Mouse (Mus musculus): ENCODE measurements around the gene Traf7. TPM values are rescaled to one million over a fixed set of nuclear protein-coding genes. Genes with fewer than 3 reads are reported as not detected.

The Traf7 gene
- total and polyA plus RNA-seq, 3 experiments = 109 to 176 (median 122) TPM

- H3K27ac ChIP-seq (ENCODE audit: insufficient read depth, low read depth) = no peak overlapping the region
- H3K4me3 ChIP-seq (replicated peaks in 1 of 3; ENCODE audit: low read depth in 2 of 3, low read length in 2 of 3, poor library complexity in 1 of 3) = no peak overlapping the region
- H3K4me2 ChIP-seq (ENCODE audit: insufficient read depth, low read depth, poor library complexity, severe bottlenecking) = no peak overlapping the region
These were observed 50.4 kb downstream of the Traf7 start for GRCm38 (mm10) chr17:24477053-24477984.

DNA sequence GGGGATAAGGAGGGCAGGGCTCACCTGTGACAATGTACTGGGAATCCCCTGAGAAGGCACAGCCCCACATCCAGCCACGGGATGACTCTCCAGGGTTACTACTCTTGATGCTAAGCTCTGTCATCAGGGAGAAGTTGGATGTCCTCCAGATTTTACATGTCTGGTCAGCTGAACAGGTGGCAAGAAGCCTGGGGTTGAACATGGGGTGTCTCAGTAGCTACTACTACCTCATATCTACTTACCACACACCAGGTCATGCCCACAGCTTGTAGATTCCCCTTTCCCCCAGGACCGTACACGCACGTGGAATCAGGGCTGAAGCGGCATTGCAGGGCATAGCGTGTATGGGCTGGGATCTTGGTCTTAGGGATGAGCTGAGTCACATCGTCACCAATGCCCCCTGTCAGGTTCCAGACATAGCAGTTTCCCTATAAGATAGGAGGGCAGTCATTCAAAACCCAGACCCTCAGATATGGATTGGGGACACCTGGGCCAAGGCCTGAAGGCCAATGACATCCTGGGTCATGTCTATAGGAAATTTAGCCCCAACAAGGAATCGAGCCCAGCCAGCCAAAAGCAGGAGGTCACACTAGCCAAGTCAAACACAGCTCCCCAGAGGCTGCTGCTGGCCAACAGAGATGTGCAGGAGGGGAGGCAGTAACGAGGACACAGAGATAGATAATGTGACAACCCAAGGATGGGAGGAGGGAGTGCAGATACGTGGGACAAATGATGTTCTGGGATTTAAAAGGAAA, 51.5 kb downstream of the Traf7 start:
- TF ChIP-seq SMC3 (IDR thresholded peaks at IDR 0.05; ENCODE audit: low read depth, low read length) (no peak), CHD2 (IDR thresholded peaks at IDR 0.05; ENCODE audit: low read length) (no peak), HCFC1 (IDR thresholded peaks at IDR 0.05; ENCODE audit: low read depth, low read length) (no peak), PAX5 (IDR thresholded peaks at IDR 0.05; ENCODE audit: low read length) (no peak), ZMIZ1 (IDR thresholded peaks at IDR 0.05; ENCODE audit: low read depth, low read length) (no peak), POLR2AphosphoS2 (IDR thresholded peaks at IDR 0.05; ENCODE audit: low read depth, low read length) (no peak)
- Histone ChIP-seq H3K27me3 (replicated peaks) (no peaks in the 10 kb centered on the region), H3K4me1 (ENCODE audit: control insufficient read depth in 1 of 2, insufficient read depth in 2 of 2) (peaks cover 12 to 38% of the 10 kb centered on the region in 2 experiments; a peak in 3 of 4 replicates), H3K4me3 (replicated peaks in 1 of 3; ENCODE audit: low read depth in 2 of 3, low read length in 2 of 3, poor library complexity in 1 of 3) (no peak overlapping the region), H3K27ac (ENCODE audit: insufficient read depth, low read depth) (no peak overlapping the region), H3K9me3 (replicated peaks; ENCODE audit: low read length) (no peaks in the 10 kb centered on the region), H3K4me2 (ENCODE audit: insufficient read depth, low read depth, poor library complexity, severe bottlenecking) (no peak overlapping the region), H3K36me3 (replicated peaks in 1 of 2; ENCODE audit: control insufficient read depth in 1 of 2, insufficient read depth in 1 of 2, low read length in 1 of 2) (peaks cover 39 to 62% of the 10 kb centered on the region in 2 experiments), H3K79me2 (replicated peaks; ENCODE audit: control insufficient read depth, extremely low read depth, insufficient read depth, poor library complexity, severe bottlenecking) (peaks cover 2% of the 10 kb centered on the region; the same call in 1 of the 2 replicates), H3K9ac (ENCODE audit: insufficient read depth, low read depth) (no peak overlapping the region)
- dilution Hi-C loops (cut with MboI; ENCODE audit: extremely low pct_ligation_motif_present, extremely low pct_unique_long_range_greater_than_20kb, low sequenced_read_pairs) (no loop called here), in situ Hi-C loops (cut with MboI; ENCODE audit: low pct_ligation_motif_present, low pct_unique_long_range_greater_than_20kb, low sequenced_read_pairs) (loop anchor here (5.0 kb wide), 1 partner anchor 56 kb away; the partner anchor contains the start of gene Rab26)
- DNase-seq (ENCODE audit: extremely low read depth) = no peak

More at GRCm38 (mm10) chr17:24477053-24477984, 50.4 kb downstream of the Traf7 start:
- no peaks in the 10 kb centered on the region for H3K27me3 ChIP-seq (replicated peaks)
- no peaks in the 10 kb centered on the region for H3K79me2 ChIP-seq (replicated peaks; ENCODE audit: control insufficient read depth, extremely low read depth, insufficient read depth, poor library complexity, severe bottlenecking)
- H3K9me3 ChIP-seq (replicated peaks; ENCODE audit: low read length) = no peaks in the 10 kb centered on the region
- H3K9ac ChIP-seq (ENCODE audit: insufficient read depth, low read depth) = peak overlapping the region; percentile 61; the same call in 1 of the 2 replicates
- in situ Hi-C loops (cut with MboI; ENCODE audit: low pct_ligation_motif_present, low pct_unique_long_range_greater_than_20kb, low sequenced_read_pairs) = loop anchor here (5.0 kb wide), 1 partner anchor 55 kb away; the partner anchor contains the start of gene Rab26
- DNase-seq (ENCODE audit: extremely low read depth) = no peak
- dilution Hi-C loops (cut with MboI; ENCODE audit: extremely low pct_ligation_motif_present, extremely low pct_unique_long_range_greater_than_20kb, low sequenced_read_pairs) = no loop called here
- TF ChIP-seq RAD21 (IDR thresholded peaks at IDR 0.05; ENCODE audit: low read depth, low read length) (no peak), JUN (IDR thresholded peaks at IDR 0.05; ENCODE audit: insufficient read depth, low read depth, low read length) (no peak), MAFK (IDR thresholded peaks at IDR 0.05; ENCODE audit: insufficient replicate concordance, low read length) (no peak), ETS1 (conservative IDR thresholded peaks at IDR 0.05; ENCODE audit: low read depth, low read length) (no peak), ZKSCAN1 (IDR thresholded peaks at IDR 0.05; ENCODE audit: borderline replicate concordance, low read depth, low read length) (no peak), TCF12 (IDR thresholded peaks at IDR 0.05; ENCODE audit: low read depth, low read length) (no peak), ELF1 (IDR thresholded peaks at IDR 0.05; ENCODE audit: low read depth, low read length) (no peak), NRF1 (IDR thresholded peaks at IDR 0.05; ENCODE audit: low read depth, low read length) (no peak), MXI1 (IDR thresholded peaks at IDR 0.05; ENCODE audit: low read depth, low read length) (no peak), ZMIZ1 (IDR thresholded peaks at IDR 0.05; ENCODE audit: low read depth, low read length) (no peak), USF1 (IDR thresholded peaks at IDR 0.05; ENCODE audit: low read depth, low read length) (no peak)
- H3K36me3 ChIP-seq (replicated peaks in 1 of 2; ENCODE audit: control insufficient read depth in 1 of 2, insufficient read depth in 1 of 2, low read length in 1 of 2) = peaks cover 39 to 56% of the 10 kb centered on the region in 2 experiments
- peaks cover 12 to 30% of the 10 kb centered on the region in 2 experiments; a peak in 3 of 4 replicates for H3K4me1 ChIP-seq (ENCODE audit: control insufficient read depth in 1 of 2, insufficient read depth in 2 of 2)
